Mouse (Mus musculus) megakaryocyte progenitor cell, adult 5-6 weeks (primary cell): Measurements from ENCODE around the gene Shprh. TPM values are rescaled to one million over a fixed set of nuclear protein-coding genes. Genes with fewer than 3 reads are reported as not detected.
"Not testable (repeated sequence)": the region's sequence is repeated elsewhere in the genome, so short reads cannot be mapped to it uniquely, and the experiment has no call there.

Experiments
- ATAC-seq: replicated peaks from 2 replicates; pipeline ENCODE4 v1.8.0; 2016; ENCODE audit warnings: mild to moderate bottlenecking, moderate TSS enrichment, inconsistent platforms; ENCODE audit not compliant: poor library complexity
- total RNA-seq, 2 experiments: library from RNA; stranded (forward) in 1 of 2; stranded (reverse) in 1 of 2; fragments of 157-497, 149-512 nt in 1 of 2; fragments of 200-1000 nt in 1 of 2; gene quantifications; 2 replicates each; pipeline versions ENCODE4 v1.2.3 to v1.2.4; 2015 to 2017

The Shprh gene
- 14.8 and 17.5 TPM in 2 replicates for total RNA-seq (2015)
- 17.8 and 23.7 TPM in 2 replicates for total RNA-seq (2017)

DNA sequence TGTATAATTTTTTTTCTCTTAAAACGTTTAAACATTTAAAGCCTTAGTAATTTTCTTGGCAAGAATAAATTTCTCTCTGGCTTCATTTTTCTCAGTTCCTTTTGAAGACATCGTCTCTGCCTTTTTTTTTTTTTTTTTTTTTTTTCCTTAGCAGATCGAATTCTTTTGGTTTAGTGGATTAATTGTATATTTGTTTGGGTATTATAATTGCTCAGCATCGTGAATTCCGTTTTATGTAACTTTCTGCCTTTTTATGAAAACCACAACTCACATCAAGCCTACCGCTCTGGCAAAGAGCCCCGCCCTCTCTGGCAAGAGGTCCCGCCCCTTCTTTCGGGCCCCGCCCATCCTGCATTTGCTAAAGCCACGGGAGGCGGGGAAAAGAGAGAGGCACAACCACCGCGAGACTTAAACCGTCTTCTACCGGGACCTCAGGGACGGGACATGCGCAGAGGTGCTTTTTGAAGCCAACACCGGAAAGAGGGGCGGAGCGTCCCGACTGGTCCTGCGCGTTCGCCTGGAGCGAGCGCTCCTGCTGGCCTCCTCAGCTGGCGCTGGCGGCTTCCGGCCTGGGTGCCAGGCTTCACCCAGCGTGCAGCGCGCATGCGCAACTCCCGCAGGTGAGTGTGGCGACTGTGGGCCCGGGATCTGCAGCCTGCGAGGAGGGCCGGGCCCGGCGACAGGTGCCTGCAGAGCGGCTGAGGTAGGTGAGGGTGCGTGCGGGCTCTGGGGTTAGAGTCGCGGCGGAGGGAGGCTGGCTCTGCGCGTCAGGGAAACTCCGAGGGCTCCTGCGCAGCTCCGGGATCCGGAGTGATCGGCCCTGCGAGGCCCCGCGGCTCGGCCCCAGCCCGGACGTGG lies at the start of gene Shprh:
Gene Shprh (plus strand): TSS at position 544 of the 858 bp plus-strand sequence.
- ATAC-seq = peak; percentile 97

DNA sequence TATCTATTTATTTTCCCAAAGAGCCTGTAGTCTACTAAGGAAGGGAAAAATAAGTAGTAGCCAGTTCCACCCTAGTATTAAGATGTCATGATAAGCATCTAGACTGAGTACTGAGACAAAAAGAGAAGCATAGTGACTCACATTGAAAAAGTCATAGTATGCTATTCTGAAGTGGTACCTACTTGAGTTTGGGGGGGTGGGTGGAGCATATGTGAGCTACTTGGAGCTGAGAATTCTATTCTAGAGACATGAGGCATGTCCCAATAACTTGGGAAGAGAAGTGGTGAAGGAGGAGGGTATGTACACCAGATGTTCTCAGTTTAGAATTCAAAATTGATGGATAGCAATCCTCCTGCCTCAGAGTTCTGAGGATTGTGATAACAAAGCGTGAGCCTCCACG lies 27.4 kb upstream of the Shprh start:
- no peak for ATAC-seq

DNA sequence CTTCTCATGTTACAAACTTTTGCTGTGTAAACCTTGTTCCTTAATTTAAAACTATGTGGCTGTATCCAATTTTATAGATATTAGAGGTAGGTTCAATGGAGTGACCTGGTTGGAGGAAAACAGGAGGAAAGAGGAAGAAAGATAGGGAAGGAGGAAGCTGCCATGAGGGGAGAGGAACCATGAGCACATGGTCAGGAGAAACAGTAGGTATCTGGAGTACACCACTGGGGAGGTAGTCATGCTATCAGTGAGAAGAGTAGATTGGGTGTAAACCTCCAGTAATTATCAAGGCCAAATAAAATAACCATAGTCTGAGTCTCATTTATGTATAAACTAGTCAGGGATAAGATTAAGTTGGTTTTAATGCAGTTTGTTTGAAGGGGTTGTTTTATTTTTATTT lies 3.6 kb upstream of the Shprh start:
- no peak for ATAC-seq

DNA sequence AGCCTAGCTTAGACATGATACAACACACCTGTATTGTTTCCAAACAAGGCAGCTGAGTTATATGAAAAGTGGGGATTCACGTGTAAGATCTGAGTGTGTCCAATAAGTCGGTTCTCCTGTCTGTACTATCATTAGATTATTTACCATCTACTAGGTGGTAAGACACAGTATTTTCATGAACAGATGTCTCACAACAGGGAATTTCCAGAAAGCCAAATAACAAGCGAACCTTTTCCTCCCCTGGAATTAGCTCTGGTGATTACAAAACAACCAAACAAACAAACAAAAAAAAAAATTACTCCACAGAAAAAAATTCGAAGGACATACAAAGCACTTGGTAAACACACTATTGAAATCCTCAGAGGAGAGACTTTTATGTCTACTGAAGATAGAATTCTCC lies 781 bp upstream of the Shprh start:
- no peak for ATAC-seq

- peak; percentile 12; the same call in 1 of the 2 replicates for ATAC-seq
Measured at GRCm38 (mm10) chr10:11149742-11150125, 507 bp downstream of the Shprh start.

DNA sequence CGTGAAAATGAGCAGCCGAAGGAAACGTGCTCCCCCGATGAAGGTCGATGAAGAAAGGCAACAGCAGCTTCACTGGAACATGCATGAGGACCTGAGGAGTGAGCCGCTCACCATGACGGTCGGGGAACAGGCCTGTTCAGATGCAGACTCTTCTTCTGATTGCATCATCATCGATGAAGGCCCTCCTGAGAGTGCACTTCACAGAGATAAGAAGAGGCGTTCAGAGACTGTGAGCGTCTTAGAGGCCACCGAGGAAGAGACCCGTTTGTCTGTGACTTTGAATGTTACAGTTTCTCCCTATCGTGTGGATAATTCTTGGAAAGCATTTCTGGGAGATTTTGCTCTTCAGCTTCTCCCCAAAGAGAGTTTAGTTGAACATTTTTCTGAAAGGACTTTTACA lies 2.4 kb downstream of the Shprh start:
- no peak for ATAC-seq

DNA sequence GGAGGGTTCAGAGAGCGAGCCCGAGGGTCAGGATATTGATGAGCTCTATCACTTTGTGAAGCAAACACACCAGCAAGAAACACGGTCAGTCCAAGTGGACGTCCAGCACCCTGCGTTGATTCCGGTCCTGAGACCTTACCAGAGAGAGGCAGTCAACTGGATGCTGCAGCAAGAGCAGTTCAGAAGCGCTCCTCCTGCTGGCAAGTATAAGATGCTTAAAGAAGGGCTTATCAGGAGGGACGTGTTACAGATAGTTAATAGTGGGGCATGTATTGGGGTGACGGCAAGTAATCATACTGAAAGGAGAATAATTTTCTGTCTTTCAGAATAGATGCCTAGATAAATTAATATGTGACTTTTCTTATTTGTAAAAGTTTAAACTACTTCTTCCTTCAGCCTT lies 7.8 kb downstream of the Shprh start:
- peak; percentile 58 for ATAC-seq

- no peak for ATAC-seq
Measured at GRCm38 (mm10) chr10:11164537-11164936, 15.3 kb downstream of the Shprh start.

GRCm38 (mm10) chr10:11170252-11170651 lies 21.0 kb downstream of the Shprh start:
- no peak for ATAC-seq

- no peak for ATAC-seq
Measured at GRCm38 (mm10) chr10:11171615-11172014, 22.4 kb downstream of the Shprh start.

- no peak for ATAC-seq
Measured at GRCm38 (mm10) chr10:11172519-11172918, 23.3 kb downstream of the Shprh start.

DNA sequence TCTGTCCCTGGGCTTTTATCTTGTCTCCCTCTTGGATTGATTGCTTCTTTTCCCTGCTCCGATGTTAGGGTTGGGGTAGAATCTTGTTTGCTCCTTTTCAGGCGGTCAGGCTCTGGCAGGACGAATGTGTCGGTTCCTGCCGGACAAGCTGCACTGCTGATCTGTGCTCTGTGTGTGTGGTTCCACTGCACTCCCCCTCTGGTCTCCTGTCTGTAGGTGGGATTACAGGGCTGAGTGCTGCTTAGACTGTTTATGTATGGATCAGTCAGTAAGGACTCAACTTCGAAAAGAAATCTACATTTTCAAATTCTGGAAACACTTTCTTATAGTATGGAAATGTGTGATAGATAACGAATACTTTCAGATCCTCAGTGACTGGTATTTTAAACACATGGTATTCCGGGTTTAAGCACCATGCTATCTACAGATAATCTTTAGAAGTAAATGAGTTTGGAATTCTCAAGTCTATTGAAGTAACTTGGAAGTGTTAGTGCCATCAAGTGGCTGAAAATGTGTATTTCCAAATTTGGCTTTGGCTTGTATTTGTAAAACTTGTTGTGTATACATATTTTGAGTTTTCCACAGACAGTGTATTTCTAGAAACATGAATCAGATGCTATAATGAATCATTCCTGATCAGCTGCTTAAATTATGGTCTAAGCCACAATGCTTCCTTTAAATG lies 26.7 kb downstream of the Shprh start:
- ATAC-seq = no peak

- ATAC-seq = no peak
Measured at GRCm38 (mm10) chr10:11180077-11180476, 30.9 kb downstream of the Shprh start.

GRCm38 (mm10) chr10:11197341-11197740 lies 48.1 kb downstream of the Shprh start:
- no peak for ATAC-seq

DNA sequence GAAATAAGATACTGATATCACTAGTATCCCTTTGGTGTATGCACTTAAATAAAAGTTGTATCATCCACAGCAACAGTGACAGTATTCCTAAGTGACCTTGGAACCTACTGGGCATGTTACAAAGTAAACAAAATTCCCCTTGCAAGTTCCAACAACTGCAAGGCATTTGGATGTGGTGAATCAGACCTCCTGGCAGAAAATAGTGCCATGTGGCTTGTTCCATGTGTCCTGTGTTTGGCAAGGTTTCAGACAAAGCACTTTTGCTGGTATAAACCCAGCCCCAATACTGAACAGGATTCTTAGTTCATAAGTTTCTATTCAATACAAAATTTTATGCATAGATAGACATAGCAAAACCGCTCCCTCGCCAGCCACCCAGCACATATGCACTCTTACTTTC lies 49.1 kb downstream of the Shprh start:
- ATAC-seq = no peak

DNA sequence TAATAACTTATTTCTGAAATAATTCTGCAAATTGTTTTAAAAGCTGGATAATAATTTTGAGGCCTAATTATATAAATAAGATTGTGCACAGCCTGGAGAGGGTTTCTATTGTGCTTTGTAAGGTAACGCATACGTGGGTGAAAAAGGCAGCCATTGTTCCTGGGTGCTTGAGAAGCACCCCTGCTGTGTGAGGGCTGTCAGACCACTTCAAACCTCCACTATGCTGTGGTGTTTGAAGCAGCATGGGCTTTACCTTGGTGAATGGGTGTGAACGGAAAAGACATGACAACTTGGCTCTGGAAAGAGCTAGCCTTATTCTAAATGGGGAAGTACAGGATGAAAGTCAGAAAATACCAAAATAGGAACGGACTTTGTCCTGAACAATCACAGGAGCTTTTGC lies 50.8 kb downstream of the Shprh start:
- ATAC-seq = 0 out of 2 replicates have a peak, but pooled peaks have one; percentile 26

GRCm38 (mm10) chr10:11205883-11206282 lies 56.7 kb downstream of the Shprh start:
- not testable (repeated sequence) for ATAC-seq

- ATAC-seq = peak; percentile 86
Measured at GRCm38 (mm10) chr10:11208670-11209069, 59.4 kb downstream of the Shprh start.

GRCm38 (mm10) chr10:11212003-11212402 lies 62.8 kb downstream of the Shprh start:
- peak; percentile 44; the same call in 1 of the 2 replicates for ATAC-seq

GRCm38 (mm10) chr10:11226442-11226841 lies 77.2 kb downstream of the Shprh start:
- no peak for ATAC-seq

- ATAC-seq = no peak
Measured at GRCm38 (mm10) chr10:11229545-11230178, 80.4 kb downstream of the Shprh start.

GRCm38 (mm10) chr10:11233208-11233607 lies 84.0 kb downstream of the Shprh start:
- no peak for ATAC-seq
